8 mouse cellular contexts compared by ENCODE assay signal in the genomic region with DNA sequence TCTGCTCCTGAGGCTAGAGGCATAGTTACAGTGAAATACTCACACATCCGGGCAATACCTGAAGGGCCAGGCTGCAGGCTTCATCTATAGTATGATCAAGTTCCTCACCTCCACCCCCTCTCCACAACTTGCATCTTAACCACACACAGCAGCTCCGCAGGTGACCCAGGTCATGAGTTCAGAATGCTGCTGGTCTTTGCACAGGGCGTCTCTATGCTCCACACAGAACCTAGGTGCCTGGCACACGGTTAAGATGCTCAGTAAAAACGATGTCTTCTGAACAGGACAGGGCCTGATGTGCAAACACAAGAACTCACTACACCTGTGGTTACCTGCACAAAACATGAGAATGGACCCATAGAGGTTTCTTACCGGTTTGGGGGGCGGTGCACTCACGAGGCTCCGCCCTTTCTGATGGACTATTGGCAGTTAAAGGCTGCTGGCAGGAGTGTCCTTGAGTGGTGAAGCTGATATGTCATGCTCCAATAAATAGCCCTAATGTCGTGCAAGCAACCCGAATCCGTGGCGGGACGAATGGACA. TPM values are rescaled to one million over a fixed set of nuclear protein-coding genes. Genes with fewer than 3 reads are reported as not detected.
DNase-seq lines count a peak whose midpoint lies in the region; ATAC-seq and TF ChIP-seq lines count a peak whose summit lies in the region.

A gene (plus strand): TSS at position 432 of the 541 bp plus-strand sequence.

- H3ac ChIP-seq in C2C12 (ENCODE audit: control insufficient read depth, insufficient read length, low read depth), result peak within 1 kb of the TSS; percentile 18

- peak; percentile 85 to 88 for DNase-seq in cerebellum, adult 18-20 months
- no peak for DNase-seq in cerebellum, postnatal 10 days
- DNase-seq in heart, embryonic 10.5 days (ENCODE audit: low spot score), result no peak
- no peak for DNase-seq in layer of hippocampus, postnatal 36 days
- DNase-seq in thymus, adult 18-20 months, result no peak

- no peaks in the 10 kb centered on the region for H3K9me3 ChIP-seq in heart, embryonic 10.5 days
- H3K9me3 ChIP-seq in midbrain, embryonic 12.5 days, result no peaks in the 10 kb centered on the region

- no peaks in the 10 kb centered on the region for H3K79me2 ChIP-seq in C2C12 (ENCODE audit: control insufficient read depth, insufficient read depth)

- H3K9ac ChIP-seq in midbrain, embryonic 12.5 days (replicated peaks), result peak within 1 kb of the TSS; percentile 65

- H3K27me3 ChIP-seq in C2C12 (ENCODE audit: control insufficient read depth, insufficient read depth, insufficient read length), result no peaks in the 10 kb centered on the region
- peaks cover 6% of the 10 kb centered on the region; the same call in 1 of the 2 replicates for H3K27me3 ChIP-seq in heart, embryonic 10.5 days (ENCODE audit: insufficient read depth, poor library complexity, severe bottlenecking)
- H3K27me3 ChIP-seq in midbrain, embryonic 12.5 days, result peaks cover 6% of the 10 kb centered on the region

- no peaks in the 10 kb centered on the region for H3K36me3 ChIP-seq in C2C12 (ENCODE audit: control insufficient read depth, insufficient read depth)
- peaks cover 24% of the 10 kb centered on the region for H3K36me3 ChIP-seq in heart, embryonic 10.5 days
- H3K36me3 ChIP-seq in midbrain, embryonic 12.5 days, result no peaks in the 10 kb centered on the region

- 14% methylated on average over 14 of the region's 14 CpGs for WGBS in heart, embryonic 10.5 days
- WGBS in midbrain, embryonic 12.5 days, result 15% methylated on average over 14 of the region's 14 CpGs

- H3K4me3 ChIP-seq in C2C12 (ENCODE audit: insufficient read depth, poor library complexity, severe bottlenecking), result peak within 1 kb of the TSS; percentile 28
- H3K4me3 ChIP-seq in heart, embryonic 10.5 days, result peak within 1 kb of the TSS; percentile 70
- peak within 1 kb of the TSS; percentile 65 for H3K4me3 ChIP-seq in midbrain, embryonic 12.5 days

- peak within 1 kb of the TSS; percentile 79 for H3K4me2 ChIP-seq in midbrain, embryonic 12.5 days (replicated peaks)

- peaks cover 30% of the 10 kb centered on the region for H3K4me1 ChIP-seq in heart, embryonic 10.5 days
- peaks cover 12% of the 10 kb centered on the region for H3K4me1 ChIP-seq in midbrain, embryonic 12.5 days

- H3K27ac ChIP-seq in heart, embryonic 10.5 days, result peak within 1 kb of the TSS; percentile 93
- H3K27ac ChIP-seq in midbrain, embryonic 12.5 days (replicated peaks), result peak within 1 kb of the TSS; percentile 64

- H3K79me3 ChIP-seq in C2C12 (ENCODE audit: low read depth), result no peaks in the 10 kb centered on the region

- TF ChIP-seq CTCF in C2C12 (IDR thresholded peaks at IDR 0.05; ENCODE audit: control insufficient read depth, insufficient read depth, insufficient read length), result no peak

- peak; percentile 29 for ATAC-seq in common myeloid progenitor, adult 5-6 weeks (replicated peaks; ENCODE audit: low read depth, poor library complexity, severe bottlenecking)
- peak; percentile 63 for ATAC-seq in midbrain, embryonic 12.5 days (ENCODE audit: low FRiP score, low read depth)

TF ChIP-seq in C2C12, 6 proteins besides CTCF, POLR2A, EP300 and RAD21:
- no peak for TF ChIP-seq USF1 (IDR thresholded peaks at IDR 0.05; ENCODE audit: low read depth)
- no peak for TF ChIP-seq FOSL1 (IDR thresholded peaks at IDR 0.05; ENCODE audit: insufficient read depth, low read length, poor library complexity, severe bottlenecking)
- TF ChIP-seq CEBPB (IDR thresholded peaks at IDR 0.05; ENCODE audit: low read depth), result no peak

RNA-seq across cellular contexts. Expression of the gene that starts here (rescaled TPM):
- polyA plus RNA-seq in C2C12 (2012; fragmentation: generic; extraction: Trizol), result 3.1 TPM
- total RNA-seq in common myeloid progenitor, adult 5-6 weeks (2017), result 18.4 and 26.9 TPM in 2 replicates
- polyA plus RNA-seq in heart, embryonic 10.5 days (2016; fragmentation: Nextera tagmentation; extraction: Ambion mirVana), result 52.7 and 69.7 TPM in 2 replicates
- 10 to 100 TPM; 51.5 to 52.1 TPM for total RNA-seq in layer of hippocampus, postnatal 36 days (2021)
- polyA plus RNA-seq in midbrain, embryonic 12.5 days (2016; fragmentation: Nextera tagmentation; extraction: Ambion mirVana), result 22.0 and 25.5 TPM in 2 replicates

Comparison
In these comparisons a context has a peak if more than half of its experiments do, and no peak if none do; other contexts are left out.
1. DNase-seq: peak in cerebellum, adult 18-20 months (2 of 2); none in cerebellum, postnatal 10 days (0 of 2), heart, embryonic 10.5 days (single experiment), layer of hippocampus, postnatal 36 days (0 of 2) and thymus, adult 18-20 months (0 of 2).
2. Peak in every context shown above with its lines, with median percentiles within 50 percentile points of each other: H3K4me3 ChIP-seq.